Mouse (Mus musculus) hindbrain, embryonic 12.5 days (tissue): ENCODE data around the gene Smc6. TPM values are rescaled to one million over a fixed set of nuclear protein-coding genes. Genes with fewer than 3 reads are reported as not detected.

Experiments
- ATAC-seq: fragments of 200-750 bp; cut with Nextera tagmentation; 2 replicates; pipeline ENCODE4 v1.8.0; 2017; ENCODE audit warnings: moderate TSS enrichment; ENCODE audit not compliant: low FRiP score
- H3K27ac ChIP-seq: fragments of 300-500 bp; sonication (generic); 2 replicates; pipeline ENCODE4 v1.5.1; 2016; ENCODE audit warnings: mild to moderate bottlenecking
- H3K27me3 ChIP-seq: fragments of 300-500 bp; sonication (generic); 2 replicates; pipeline ENCODE4 v1.6.1; 2016; ENCODE audit warnings: mild to moderate bottlenecking
- H3K36me3 ChIP-seq: fragments of 300-500 bp; sonication (generic); 2 replicates; pipeline ENCODE4 v1.6.1; 2016; ENCODE audit warnings: mild to moderate bottlenecking
- H3K4me1 ChIP-seq: fragments of 300-500 bp; sonication (generic); 2 replicates; pipeline ENCODE4 v1.6.1; 2016
- H3K4me2 ChIP-seq: fragments of 300-500 bp; sonication (generic); replicated peaks from 2 replicates; pipeline ENCODE4 v1.6.1; 2016; ENCODE audit warnings: mild to moderate bottlenecking
- H3K4me3 ChIP-seq: fragments of 300-500 bp; sonication (generic); 2 replicates; pipeline ENCODE4 v1.5.1; 2016; ENCODE audit warnings: mild to moderate bottlenecking
- H3K9ac ChIP-seq: fragments of 300-500 bp; sonication (generic); 2 replicates; pipeline ENCODE4 v1.6.1; 2016; ENCODE audit warnings: mild to moderate bottlenecking, moderate library complexity
- H3K9me3 ChIP-seq: fragments of 300-500 bp; sonication (generic); replicated peaks from 2 replicates; pipeline ENCODE4 v1.6.1; 2016; ENCODE audit warnings: mild to moderate bottlenecking
- WGBS: fragments of 180-500 bp; shearing (Covaris S2); methylation state at CpG from one replicate; pipeline ENCODE4 v1.1.7; 2016; 5-methylcytosine and 5-hydroxymethylcytosine counted together
- polyA plus RNA-seq: library from polyadenylated mRNA; unstranded; fragments of >200 nt; fragmentation: Nextera tagmentation; extraction: Ambion mirVana; gene quantifications from 2 replicates; pipeline ENCODE4 v1.2.1, GENCODE M21; 2016

Gene Smc6
- polyA plus RNA-seq, 1 experiment from 2014 or later: 125 TPM

- Histone ChIP-seq H3K27me3 (no peaks in the 10 kb centered on the region), H3K4me2 (no peak overlapping the region), H3K36me3 (peaks cover 52% of the 10 kb centered on the region), H3K9ac (no peak overlapping the region; the same call in 1 of the 2 replicates), H3K27ac (no peak overlapping the region), H3K9me3 (no peaks in the 10 kb centered on the region), H3K4me3 (no peak overlapping the region), H3K4me1 (no peaks in the 10 kb centered on the region)
- 90% methylated on average over 8 of the region's 8 CpGs for WGBS
- no peak for ATAC-seq
These were observed 41.3 kb downstream of the Smc6 start for GRCm38 (mm10) chr12:11306753-11307645.

GRCm38 (mm10) chr12:11311106-11311505 is 45.4 kb downstream of the Smc6 start:
- no peak for ATAC-seq
- H3K4me3 ChIP-seq: no peak overlapping the region
- no peaks in the 10 kb centered on the region for H3K9me3 ChIP-seq
- no peak overlapping the region for H3K27ac ChIP-seq
- no peak overlapping the region for H3K4me2 ChIP-seq
- H3K27me3 ChIP-seq: no peaks in the 10 kb centered on the region
- H3K9ac ChIP-seq: no peak overlapping the region
- peaks cover 37% of the 10 kb centered on the region for H3K36me3 ChIP-seq
- no peaks in the 10 kb centered on the region for H3K4me1 ChIP-seq
- WGBS: 94% methylated on average over 2 of the region's 2 CpGs

GRCm38 (mm10) chr12:11313840-11314239 is 48.2 kb downstream of the Smc6 start:
- Histone ChIP-seq H3K9me3 (no peaks in the 10 kb centered on the region), H3K36me3 (peaks cover 34% of the 10 kb centered on the region), H3K4me2 (no peak overlapping the region), H3K4me3 (no peak overlapping the region), H3K27me3 (no peaks in the 10 kb centered on the region), H3K27ac (no peak overlapping the region), H3K9ac (no peak overlapping the region), H3K4me1 (no peaks in the 10 kb centered on the region)
- WGBS: 60% methylated on average over 1 of the region's 1 CpGs
- ATAC-seq: no peak

- 56% methylated on average over 6 of the region's 6 CpGs for WGBS
- Histone ChIP-seq H3K9me3 (no peaks in the 10 kb centered on the region), H3K9ac (no peak overlapping the region), H3K4me3 (no peak overlapping the region), H3K27me3 (no peaks in the 10 kb centered on the region), H3K36me3 (peaks cover 30% of the 10 kb centered on the region), H3K4me2 (no peak overlapping the region), H3K4me1 (no peaks in the 10 kb centered on the region), H3K27ac (no peak overlapping the region)
- ATAC-seq: no peak
These were observed 52.0 kb downstream of the Smc6 start for GRCm38 (mm10) chr12:11317671-11318070.

- Histone ChIP-seq H3K27ac (no peak overlapping the region), H3K9me3 (no peaks in the 10 kb centered on the region), H3K9ac (no peak overlapping the region), H3K36me3 (no peaks in the 10 kb centered on the region), H3K4me3 (no peak overlapping the region), H3K27me3 (no peaks in the 10 kb centered on the region), H3K4me1 (no peaks in the 10 kb centered on the region), H3K4me2 (no peak overlapping the region)
- 66% methylated on average over 4 of the region's 4 CpGs for WGBS
- no peak for ATAC-seq
These were observed 58.8 kb downstream of the Smc6 start for GRCm38 (mm10) chr12:11324480-11324879.

GRCm38 (mm10) chr12:11326483-11326882 is 60.8 kb downstream of the Smc6 start:
- Histone ChIP-seq H3K27ac (no peak overlapping the region), H3K27me3 (no peaks in the 10 kb centered on the region), H3K4me1 (no peaks in the 10 kb centered on the region), H3K4me3 (no peak overlapping the region), H3K36me3 (no peaks in the 10 kb centered on the region), H3K9ac (no peak overlapping the region), H3K4me2 (no peak overlapping the region), H3K9me3 (no peaks in the 10 kb centered on the region)
- 86% methylated on average over 3 of the region's 3 CpGs for WGBS
- no peak for ATAC-seq

- no peak for ATAC-seq
- 43% methylated on average over 4 of the region's 4 CpGs for WGBS
- Histone ChIP-seq H3K36me3 (no peaks in the 10 kb centered on the region), H3K4me3 (no peak overlapping the region), H3K4me1 (no peaks in the 10 kb centered on the region), H3K9me3 (no peaks in the 10 kb centered on the region), H3K9ac (no peak overlapping the region), H3K27ac (no peak overlapping the region), H3K27me3 (no peaks in the 10 kb centered on the region), H3K4me2 (no peak overlapping the region)
These were observed 71.2 kb downstream of the Smc6 start for GRCm38 (mm10) chr12:11336845-11337244.

GRCm38 (mm10) chr12:11338251-11338650 is 72.6 kb downstream of the Smc6 start:
- 95% methylated on average over 2 of the region's 2 CpGs for WGBS
- no peak overlapping the region for H3K27ac ChIP-seq
- H3K4me1 ChIP-seq: no peaks in the 10 kb centered on the region
- H3K4me2 ChIP-seq: no peak overlapping the region
- H3K4me3 ChIP-seq: no peak overlapping the region
- H3K36me3 ChIP-seq: no peaks in the 10 kb centered on the region
- ATAC-seq: no peak
- no peaks in the 10 kb centered on the region for H3K27me3 ChIP-seq
- no peaks in the 10 kb centered on the region for H3K9me3 ChIP-seq
- no peak overlapping the region for H3K9ac ChIP-seq

GRCm38 (mm10) chr12:11342020-11342600 is 76.4 kb downstream of the Smc6 start:
- Histone ChIP-seq H3K4me3 (no peak overlapping the region), H3K4me1 (no peaks in the 10 kb centered on the region), H3K36me3 (no peaks in the 10 kb centered on the region), H3K27me3 (no peaks in the 10 kb centered on the region), H3K9me3 (no peaks in the 10 kb centered on the region), H3K27ac (no peak overlapping the region), H3K9ac (no peak overlapping the region), H3K4me2 (no peak overlapping the region)
- 86% methylated on average over 6 of the region's 6 CpGs for WGBS
- no peak for ATAC-seq

GRCm38 (mm10) chr12:11345963-11346362 is 80.3 kb downstream of the Smc6 start:
- WGBS: 53% methylated on average over 2 of the region's 2 CpGs
- no peaks in the 10 kb centered on the region for H3K36me3 ChIP-seq
- no peak overlapping the region for H3K27ac ChIP-seq
- H3K9me3 ChIP-seq: no peaks in the 10 kb centered on the region
- ATAC-seq: no peak
- H3K9ac ChIP-seq: no peak overlapping the region
- H3K4me3 ChIP-seq: no peak overlapping the region
- H3K4me2 ChIP-seq: no peak overlapping the region
- 0 out of 2 replicates have a peak, but pooled peaks cover 6% of the 10 kb centered on the region for H3K4me1 ChIP-seq
- no peaks in the 10 kb centered on the region for H3K27me3 ChIP-seq

GRCm38 (mm10) chr12:11348423-11348822 is 82.7 kb downstream of the Smc6 start:
- H3K4me2 ChIP-seq: no peak overlapping the region
- H3K4me3 ChIP-seq: no peak overlapping the region
- H3K27ac ChIP-seq: no peak overlapping the region
- WGBS: 5% methylated on average over 1 of the region's 1 CpGs
- H3K9ac ChIP-seq: no peak overlapping the region
- ATAC-seq: no peak
- H3K4me1 ChIP-seq: 0 out of 2 replicates have a peak, but pooled peaks cover 6% of the 10 kb centered on the region
- H3K27me3 ChIP-seq: no peaks in the 10 kb centered on the region
- no peaks in the 10 kb centered on the region for H3K36me3 ChIP-seq
- no peaks in the 10 kb centered on the region for H3K9me3 ChIP-seq

GRCm38 (mm10) chr12:11349870-11350269 is 84.2 kb downstream of the Smc6 start:
- Histone ChIP-seq H3K27me3 (no peaks in the 10 kb centered on the region), H3K36me3 (no peaks in the 10 kb centered on the region), H3K27ac (no peak overlapping the region), H3K4me1 (0 out of 2 replicates have a peak, but pooled peaks cover 6% of the 10 kb centered on the region), H3K4me3 (no peak overlapping the region), H3K9ac (no peak overlapping the region), H3K9me3 (no peaks in the 10 kb centered on the region), H3K4me2 (no peak overlapping the region)
- WGBS: 51% methylated on average over 5 of the region's 5 CpGs
- no peak for ATAC-seq
